Mouse (Mus musculus) stomach, adult 2 months (tissue): ENCODE measurements around the gene Egfem1. TPM values are rescaled to one million over a fixed set of nuclear protein-coding genes. Genes with fewer than 3 reads are reported as not detected.

Experiments used
- polyA plus RNA-seq: library from polyadenylated mRNA; depleted of rRNA; stranded (reverse); fragments of >200 nt; gene quantifications from 2 replicates; pipeline ENCODE4 v1.2.3, GENCODE M21; 2012; rRNA removed

The Egfem1 gene
- not detected in 2 replicates for polyA plus RNA-seq

GRCm38 (mm10) chr3:29081952-29082295, at the start of gene Egfem1:
Gene Egfem1, plus strand, starts transcription at chr3:29082023.

Other genes with a start within 250 kb of the Egfem1 start
- gene Gm1527, start 189.4 kb upstream of the Egfem1 start, polyA plus RNA-seq = not detected in 2 replicates